Mouse (Mus musculus) urinary bladder, postnatal 4 days (tissue): Measurements from ENCODE around the gene Robo3.

Source experiments
- DNase-seq, 2 experiments: peaks; one replicate each; pipeline ENCODE4 v3.0.0; 2021 to 2022; ENCODE audit warnings: low spot score in 2 of 2

Gene Robo3

DNA sequence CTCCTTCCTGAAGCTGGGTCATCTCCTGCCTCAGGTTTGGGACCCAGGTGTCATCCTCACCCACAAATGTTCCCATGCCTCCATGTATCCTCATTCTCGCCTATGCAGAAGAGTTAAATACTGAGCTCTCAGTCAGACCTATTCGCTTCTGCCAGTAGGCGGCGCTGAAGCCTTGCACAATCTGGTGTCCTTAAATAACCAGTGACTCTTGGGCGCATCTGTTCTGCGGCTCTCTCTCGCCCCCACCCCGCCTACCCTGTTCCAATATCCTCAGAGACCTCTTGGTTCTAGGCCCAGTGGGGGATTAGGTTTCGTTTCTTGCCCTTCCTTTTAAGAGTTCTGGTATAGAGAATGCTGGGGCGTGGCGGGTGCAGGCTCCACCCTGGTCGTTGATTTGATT, 2.5 kb downstream of the Robo3 start:
- DNase-seq, result peak; percentile 70 to 85

DNA sequence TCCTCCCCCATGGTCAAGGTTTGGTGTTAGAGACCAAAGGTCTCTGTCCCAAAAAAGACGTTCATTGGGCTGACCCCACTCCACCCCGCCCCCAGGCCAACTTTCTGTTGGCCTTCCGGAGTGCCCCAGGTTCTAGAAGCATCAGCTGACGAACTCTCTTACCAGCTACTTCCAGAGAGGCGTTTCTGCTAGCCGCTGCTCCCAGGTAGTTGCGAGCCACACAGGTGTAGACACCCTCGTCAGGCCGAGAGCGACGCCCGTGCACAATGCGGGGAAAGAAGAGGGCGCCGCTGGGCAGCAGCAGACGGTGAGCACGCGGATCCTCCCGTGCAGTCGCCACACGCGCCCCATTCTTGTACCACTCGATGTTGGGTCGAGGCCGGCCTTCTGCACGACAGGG, 3.7 kb downstream of the Robo3 start:
- DNase-seq, result peak; percentile 14 to 50

DNA sequence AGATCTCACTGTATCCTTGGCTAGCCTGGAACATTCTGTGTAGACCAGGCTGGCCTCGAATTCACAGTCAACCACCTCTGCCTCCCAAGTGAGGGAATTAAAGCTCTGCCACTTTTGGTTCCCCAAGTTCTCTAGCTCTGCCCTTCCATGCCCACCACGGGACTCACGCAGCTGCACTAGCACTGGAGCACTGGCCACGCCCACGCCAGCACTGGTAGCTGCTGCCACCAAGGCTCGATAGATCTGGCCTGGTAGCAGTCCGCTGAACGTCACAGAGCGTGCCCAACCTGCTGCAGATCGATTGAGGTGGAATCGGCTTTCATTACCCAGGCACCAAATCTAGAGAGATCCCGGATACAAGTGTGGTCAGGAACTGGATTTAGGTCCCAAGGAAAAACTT, 11.8 kb downstream of the Robo3 start:
- DNase-seq, result no peak

DNA sequence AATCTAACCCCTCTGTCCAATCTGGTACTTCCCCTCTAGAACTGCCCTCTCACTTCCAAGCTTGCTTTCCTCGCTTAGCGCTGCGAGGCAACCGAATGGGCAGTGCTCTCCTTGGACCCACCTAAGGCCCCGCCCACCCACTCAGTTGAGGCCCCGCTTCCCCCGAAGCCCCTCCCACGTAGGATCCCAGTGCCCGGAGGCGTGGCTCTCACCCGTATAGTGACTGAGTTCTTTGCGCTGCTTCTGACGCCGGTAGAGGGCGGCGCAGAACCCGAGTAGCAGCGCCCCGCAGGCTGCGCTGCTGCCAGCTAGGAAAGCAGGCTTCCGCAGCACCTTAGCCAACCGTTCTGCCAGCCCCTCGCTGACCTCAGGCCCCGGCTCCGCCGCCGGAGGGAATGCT, 12.4 kb downstream of the Robo3 start:
- DNase-seq, result peak; percentile 70 to 83

DNA sequence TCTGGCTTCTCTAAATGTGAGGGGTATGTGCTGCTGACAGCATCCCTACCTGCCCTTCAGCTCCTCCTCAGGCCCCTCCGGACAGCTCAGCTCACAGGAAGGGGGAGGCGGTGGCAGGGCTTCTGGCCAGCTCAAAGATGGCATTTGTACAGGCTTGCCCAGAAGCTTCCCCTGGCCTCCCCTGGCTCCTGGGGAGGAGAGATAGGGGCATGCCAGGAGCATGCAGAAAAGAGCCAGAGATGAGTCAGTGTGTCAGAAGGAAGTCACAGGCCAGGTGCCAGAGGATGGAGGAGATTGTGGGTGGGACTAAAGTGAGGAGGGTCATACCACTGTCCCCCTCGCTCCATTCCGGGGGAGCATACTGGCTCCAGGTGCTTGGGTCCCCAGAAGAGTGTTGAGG, 14.3 kb downstream of the Robo3 start:
- no peak for DNase-seq

DNA sequence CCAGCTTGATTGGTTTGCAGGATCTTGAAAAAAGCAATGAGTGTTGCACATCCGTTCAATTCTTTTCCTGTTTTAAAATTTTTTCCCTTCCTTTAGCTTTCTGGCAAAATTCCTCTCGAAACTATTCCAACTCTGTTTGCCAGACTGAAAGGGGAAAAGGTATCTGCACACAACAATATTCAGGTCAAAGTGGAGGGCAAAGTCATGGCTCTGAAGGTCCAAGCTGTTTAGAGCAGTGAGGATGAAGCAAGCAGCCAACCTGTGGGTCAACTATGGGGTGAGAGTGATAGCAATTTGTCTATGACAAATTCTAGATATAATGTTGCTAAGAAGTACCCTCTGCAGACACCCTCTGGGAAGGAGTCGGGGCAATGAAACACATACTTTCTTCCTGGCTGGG, 18.4 kb downstream of the Robo3 start:
- no peak for DNase-seq

DNA sequence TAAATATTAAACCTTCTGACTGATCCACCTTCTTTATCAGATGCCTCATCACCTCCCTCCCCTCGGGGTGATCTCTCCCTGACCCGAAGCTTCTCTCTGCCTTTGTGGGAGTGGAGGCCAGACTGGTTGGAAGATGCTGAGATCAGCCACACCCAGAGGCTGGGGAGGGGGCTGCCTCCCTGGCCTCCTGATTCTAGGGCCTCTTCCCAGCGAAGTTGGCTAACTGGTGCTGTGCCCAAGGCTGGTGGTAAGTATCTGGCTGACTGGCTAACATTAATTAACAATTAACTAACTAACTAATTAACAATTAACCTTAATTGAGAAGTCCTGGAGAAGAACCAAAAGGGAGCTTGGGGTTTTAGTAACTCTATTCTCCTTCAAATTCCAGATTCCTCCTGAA, 20.1 kb downstream of the Robo3 start:
- no peak for DNase-seq

DNA sequence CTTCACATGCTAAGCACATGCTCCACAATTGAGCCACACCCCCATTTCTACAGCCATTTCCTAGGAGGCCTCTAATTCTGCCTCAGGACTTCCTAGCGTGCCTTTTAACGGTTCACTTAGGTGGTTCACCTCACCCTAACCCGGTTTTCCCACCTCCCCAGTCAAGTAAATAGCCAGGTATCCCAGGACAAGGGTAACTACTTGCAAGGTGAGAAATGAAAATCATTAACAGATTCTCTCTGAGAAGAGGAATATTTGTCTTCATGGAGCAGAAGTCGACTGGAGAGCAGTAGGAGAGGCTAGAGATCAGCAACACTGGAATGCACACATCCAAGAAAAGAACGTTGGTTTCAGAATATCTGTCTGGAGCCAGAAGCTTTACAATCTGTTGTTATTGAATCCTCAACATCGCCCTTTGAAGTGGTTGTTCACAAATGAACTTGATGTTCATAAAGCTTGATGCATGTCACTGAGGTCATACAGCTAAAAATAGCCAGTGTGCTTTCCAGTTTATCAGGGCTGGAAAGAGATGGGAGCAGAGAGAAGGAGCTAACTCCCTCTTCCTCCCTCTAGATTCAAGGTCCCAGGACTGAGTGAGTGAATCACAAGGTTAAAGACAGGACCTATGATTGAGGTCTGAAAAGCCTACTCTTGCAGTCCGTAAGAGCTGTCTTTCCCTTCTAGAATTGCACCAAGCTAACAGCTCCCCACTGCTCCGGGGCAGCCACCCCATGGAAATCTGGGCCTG, 23.2 kb downstream of the Robo3 start:
- DNase-seq, result no peak

DNA sequence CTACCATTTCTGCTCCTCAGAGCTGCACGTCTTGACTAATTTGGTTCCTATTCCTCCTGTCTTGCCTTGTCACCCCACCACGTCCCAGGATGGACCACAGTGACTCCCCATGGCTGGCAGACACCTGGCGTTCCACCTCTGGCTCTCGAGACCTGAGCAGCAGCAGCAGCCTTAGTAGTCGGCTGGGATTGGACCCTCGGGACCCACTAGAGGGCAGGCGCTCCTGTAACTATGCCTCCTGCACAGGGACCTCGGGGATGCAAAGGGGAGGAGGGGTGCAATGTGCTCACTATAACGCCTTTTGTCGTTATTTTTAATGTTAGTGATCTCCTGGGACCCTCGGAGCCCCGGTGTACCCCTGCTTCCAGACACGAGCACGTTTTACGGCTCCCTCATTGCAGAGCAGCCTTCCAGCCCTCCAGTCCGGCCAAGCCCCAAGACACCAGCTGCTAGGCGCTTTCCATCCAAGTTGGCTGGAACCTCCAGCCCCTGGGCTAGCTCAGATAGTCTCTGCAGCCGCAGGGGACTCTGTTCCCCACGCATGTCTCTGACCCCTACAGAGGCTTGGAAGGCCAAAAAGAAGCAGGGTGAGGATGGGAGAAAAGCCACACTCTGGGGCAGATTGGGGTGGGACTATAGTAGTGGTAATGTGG, 25.1 kb downstream of the Robo3 start:
- DNase-seq, result no peak

DNA sequence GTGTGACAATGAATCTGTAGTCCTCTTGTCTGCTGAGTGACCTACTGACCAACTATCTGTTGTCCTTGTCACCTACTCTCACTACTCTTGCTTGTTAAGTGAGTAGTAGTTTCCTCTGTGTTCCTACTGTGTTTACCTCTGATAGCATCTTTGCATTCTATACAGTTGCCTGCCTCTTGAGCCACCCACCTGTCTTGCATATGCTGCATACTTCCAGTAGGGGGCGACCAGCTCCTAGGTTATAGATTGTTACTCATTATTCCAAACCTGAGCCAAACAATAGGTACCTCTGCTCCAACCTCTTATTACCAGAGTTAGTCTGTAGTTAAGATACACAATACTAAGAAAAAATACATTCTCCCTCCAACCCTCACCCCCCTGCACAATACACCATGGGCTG, 26.7 kb downstream of the Robo3 start:
- DNase-seq, result no peak

DNA sequence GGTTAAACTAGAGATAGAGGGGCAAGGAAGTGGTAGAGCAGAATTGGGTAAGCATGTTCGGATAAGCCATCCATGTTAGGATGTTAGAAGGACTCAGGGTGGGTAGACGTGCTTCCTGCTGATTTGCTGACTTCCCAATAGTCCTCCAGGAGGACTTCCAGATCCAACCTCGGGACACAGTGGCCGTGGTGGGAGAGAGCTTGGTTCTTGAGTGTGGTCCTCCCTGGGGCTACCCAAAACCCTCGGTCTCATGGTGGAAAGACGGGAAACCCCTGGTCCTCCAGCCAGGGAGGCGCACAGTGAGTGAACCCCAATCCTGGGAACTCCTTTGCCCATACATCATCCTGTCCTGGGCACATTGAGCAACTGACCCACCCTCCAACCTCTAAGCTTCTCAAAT, 30.0 kb downstream of the Robo3 start:
- no peak for DNase-seq

DNA sequence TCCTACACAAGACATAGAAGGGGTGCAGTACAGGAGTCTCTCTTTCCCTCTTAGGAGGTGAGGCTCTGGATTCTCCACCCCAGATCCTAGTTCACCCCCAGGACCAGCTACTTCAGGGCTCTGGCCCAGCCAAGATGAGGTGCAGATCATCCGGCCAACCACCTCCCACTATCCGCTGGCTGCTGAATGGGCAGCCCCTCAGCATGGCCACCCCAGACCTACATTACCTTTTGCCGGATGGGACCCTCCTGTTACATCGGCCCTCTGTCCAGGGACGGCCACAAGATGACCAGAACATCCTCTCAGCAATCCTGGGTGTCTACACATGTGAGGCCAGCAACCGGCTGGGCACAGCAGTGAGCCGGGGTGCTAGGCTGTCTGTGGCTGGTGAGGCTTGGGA, 30.5 kb downstream of the Robo3 start:
- DNase-seq, result no peak

DNA sequence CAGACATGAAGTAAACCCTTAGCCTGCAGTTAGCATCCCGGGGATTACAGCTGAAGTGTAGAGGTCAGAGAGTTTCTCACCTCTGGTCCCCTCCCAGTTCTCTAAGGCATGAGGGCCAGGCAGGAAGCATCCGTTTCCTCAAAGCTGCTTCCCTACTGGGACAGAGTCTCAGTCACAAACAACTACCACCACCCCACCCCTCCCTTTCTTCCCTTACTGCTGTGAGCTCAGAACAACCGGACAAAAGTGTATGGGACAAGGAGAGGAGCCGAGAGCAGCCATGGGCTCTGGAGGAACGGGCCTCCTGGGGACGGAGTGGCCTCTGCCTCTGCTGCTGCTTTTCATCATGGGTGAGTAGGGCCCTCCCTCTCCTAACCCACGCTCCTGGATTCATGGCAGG, 31.2 kb downstream of the Robo3 start, which contains the start of gene Robo4:
Gene Robo4, plus strand, starts transcription at position 96 of the 400 bp plus-strand sequence.
- no peak for DNase-seq

DNA sequence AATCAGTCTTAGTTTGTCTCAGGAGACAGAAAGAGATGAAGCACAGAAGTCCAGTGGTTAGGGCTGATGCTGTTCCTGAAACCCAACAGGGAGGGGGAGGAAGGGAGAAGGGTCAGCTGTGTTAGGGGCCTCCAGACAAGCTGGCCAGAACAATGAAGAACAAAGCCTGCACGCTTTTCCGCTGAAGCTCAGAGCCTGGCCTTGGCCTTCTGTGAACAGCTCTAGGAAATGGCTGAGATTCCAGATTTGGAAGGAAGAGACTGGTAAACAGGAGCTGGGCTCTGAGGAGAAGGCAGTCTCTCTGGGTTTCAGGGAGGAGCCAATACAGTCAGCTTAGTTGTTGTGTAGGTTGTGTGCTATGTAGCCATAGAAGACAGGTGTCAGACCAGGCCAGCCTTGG, 32.5 kb downstream of the Robo3 start:
- DNase-seq, result no peak

DNA sequence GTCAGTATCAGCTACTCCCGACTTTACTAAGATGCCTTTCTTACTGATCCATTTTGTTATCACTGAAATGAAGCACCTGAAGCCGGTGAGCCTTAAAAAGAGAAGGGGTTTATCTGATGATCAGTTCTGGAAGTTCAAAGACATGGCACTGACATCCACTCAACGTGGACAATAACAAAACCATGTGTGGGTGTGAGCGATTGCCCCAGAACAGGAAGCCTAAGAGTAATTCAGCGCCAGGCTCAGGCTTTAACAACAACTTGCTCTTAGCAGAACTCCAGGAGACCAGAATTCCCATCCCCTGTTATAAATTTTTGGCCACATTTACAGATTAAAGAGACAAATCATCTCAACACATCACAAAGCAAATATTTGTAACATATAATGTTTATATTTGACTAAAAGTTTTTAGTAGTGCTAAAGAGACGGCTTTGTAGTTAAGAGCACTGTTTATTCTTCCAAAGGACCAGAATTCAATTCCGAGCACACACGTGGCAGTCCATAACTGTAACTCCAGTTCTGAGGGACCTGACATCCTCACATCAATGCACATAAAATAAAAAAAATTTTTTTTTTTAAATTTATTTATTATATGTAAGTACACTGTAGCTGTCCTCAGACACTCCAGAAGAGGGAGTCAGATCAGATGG, 39.4 kb downstream of the Robo3 start:
- DNase-seq, result no peak

DNA sequence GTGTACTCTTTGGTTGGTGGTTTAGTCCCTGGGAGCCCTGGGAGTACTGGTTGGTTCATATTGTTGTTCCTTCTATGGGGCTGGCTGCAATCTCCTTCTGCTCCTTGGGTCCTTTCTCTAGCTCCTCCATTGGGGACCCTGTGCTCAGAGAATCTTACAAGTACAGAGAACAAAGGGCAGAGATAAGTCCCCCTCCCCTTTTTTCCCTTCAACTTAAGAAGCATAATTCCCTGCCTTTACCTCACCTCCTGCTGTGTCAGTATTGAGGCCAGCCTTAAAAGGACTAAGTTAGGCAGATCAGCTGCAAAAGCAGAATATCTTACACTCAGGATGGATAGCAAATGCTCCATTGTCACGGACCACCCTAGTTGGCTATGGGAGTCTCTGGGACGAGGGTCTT, 41.0 kb downstream of the Robo3 start:
- no peak for DNase-seq

DNA sequence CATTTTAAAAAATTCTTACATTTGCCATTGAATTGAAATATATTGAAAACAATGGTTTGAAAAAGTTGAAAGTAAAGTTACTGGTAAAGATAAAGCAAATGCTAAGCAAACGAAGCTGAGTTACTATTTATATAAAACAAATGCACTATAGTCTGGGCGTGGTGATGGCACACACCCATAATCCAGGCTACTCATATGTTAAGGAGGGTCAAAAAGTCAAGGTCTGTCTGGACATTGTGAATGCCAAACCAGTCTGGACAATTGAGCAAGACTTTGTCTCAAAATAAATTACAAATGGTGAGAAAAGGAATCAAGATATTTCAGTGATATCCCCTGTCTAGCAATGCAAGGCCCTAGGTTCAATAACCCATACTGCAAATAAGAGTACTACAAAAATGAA, 42.2 kb downstream of the Robo3 start:
- DNase-seq, result no peak

DNA sequence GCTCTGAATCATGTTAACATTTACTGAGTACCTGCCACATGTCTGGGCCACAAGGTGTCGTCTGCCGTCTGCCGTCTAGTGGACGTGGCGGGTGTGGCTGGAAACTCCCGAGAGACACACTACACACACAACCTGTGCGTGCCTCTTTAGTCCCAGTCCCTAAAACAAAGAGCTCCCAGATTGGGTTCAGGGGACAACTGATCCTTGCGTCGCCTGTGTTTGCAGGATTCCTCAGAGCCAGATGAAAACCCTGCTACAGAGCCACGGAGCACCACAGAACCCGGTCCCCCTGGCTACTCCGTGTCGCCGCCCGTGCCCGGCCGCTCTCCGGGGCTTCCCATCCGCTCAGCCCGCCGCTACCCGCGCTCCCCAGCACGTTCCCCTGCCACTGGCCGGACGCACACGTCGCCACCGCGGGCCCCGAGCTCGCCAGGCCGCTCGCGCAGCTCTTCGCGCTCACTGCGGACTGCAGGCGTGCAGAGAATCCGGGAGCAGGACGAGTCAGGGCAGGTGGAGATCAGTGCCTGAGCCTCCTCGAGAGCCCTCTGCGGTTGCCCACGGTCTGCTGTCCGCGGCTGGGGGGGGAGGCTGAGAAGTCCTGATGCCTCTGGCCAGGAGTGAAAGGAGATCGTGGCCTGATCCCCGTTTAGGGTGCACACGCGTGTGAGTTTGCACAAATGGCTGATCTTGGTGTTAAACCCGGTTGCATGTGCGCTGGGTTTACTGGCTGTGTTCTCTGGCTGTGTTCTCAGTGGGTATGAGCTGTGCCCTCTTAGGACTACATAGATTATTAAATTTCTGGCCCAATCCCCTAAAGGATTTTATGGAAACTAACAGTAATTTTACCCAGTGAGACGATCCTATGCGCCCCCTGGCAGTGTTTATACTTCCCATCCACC, 48.5 kb downstream of the Robo3 start:
- DNase-seq, result peak in 1 of 2 experiments; percentile 20

DNA sequence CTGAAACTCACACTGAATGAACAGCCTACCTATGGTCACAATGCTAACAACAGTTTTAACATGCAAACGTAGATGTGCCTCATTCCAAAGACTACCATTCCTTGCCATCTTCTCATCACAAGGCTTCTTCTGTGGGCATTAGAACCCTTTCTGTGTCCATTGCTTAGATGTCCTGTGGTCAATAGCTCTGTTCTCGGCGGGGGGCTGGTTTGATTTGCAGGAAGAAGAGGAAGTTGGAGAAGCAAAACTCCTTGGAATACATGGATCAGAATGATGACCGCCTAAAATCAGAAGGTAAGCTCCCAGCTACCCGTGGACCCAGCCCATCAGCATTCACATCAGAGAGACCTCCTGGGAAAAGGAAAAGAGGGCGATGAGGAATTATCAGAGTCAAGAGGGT, 49.9 kb downstream of the Robo3 start:
- no peak for DNase-seq

DNA sequence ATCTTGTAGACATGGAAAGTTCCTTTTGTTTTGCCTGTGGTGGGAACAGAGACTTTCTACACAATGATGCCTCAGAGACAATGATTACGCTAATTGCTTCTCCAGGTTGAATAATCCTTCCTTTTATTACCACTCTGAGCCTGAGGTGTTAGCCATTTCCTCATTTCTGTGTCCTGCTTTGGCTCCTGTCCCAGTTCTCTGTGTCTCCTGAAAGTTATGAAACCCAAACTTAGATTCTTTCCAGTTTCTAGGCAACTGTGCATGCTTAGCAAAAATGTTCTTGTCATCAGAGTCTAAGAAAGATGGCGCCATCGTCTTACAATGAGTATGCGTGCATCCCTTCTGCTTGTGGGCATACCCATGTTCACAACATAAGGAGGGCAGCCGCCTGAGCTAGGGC, 57.3 kb downstream of the Robo3 start:
- DNase-seq, result no peak

DNA sequence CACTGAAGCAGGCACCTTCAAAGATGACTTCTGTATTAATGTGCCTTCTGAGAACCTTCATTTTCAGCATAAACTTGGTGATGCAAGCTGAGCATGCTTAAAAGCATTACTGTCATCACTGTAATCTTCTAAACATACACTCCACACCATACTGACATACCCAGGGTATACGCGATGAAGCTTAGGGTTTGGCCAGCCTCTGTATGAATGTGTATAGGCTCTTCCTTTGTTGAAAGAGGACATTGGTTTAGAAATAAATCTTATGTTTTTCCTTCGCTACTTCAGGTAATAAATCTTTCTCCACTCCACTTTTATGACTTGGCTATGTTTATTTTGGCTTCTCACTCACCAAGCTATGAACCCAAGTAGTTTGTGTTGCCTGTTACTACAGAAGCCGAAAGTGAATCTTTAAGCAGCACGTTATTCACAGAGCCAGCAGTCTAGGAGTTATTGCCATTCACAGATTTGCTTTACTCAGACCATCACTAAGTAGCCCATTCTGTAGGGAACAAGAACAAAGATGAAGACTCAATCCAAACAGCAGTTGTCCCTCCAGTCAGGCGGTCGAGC, 61.7 kb downstream of the Robo3 start:
- DNase-seq, result no peak

DNA sequence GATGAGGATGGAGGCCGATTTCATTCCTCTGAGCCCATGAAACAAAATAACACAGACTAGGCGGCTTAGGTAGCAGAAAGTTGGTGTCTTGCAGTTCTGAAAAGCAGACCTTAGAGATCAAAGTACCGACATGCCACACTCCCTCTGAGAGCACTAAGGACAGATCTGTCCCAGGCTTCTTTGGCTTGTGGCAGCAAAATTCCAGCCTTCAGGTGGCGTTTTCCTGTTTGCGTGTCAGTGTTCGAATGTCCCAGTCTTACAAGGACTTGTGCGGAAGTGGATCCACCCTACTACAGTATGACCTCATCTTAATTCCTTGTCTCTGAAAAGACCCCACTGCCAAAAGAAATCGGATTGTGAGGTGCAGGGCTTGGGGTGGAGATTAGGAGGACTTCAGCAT, 64.2 kb downstream of the Robo3 start:
- DNase-seq, result no peak
